Mouse (Mus musculus) thymus, adult 2 months (tissue): ENCODE results near the gene Hoxc8.

ENCODE experiments used
- CTCF ChIP-seq: fragments of 200-500 bp; IDR thresholded peaks from 2 replicates; pipeline ENCODE4 v1.5.1; 2012; ENCODE audit warnings: mild to moderate bottlenecking, control low read depth, low read length, moderate library complexity, borderline replicate concordance; ENCODE audit not compliant: control insufficient read depth, poor library complexity, insufficient read depth; ENCODE audit errors: extremely low read depth
- POLR2A ChIP-seq: fragments of 200-500 bp; IDR thresholded peaks from 2 replicates; pipeline ENCODE4 v1.6.1; 2012; ENCODE audit warnings: mild to moderate bottlenecking, low read length, control low read depth, moderate library complexity; ENCODE audit not compliant: control insufficient read depth, poor library complexity, insufficient read depth; ENCODE audit errors: extremely low read depth

- TF ChIP-seq CTCF: no peak
- TF ChIP-seq POLR2A: no peak
Observed at GRCm38 (mm10) chr15:103024131-103024530, 33.7 kb downstream of the Hoxc8 start.
